Mouse (Mus musculus): ENCODE results near the gene Stk36. TPM values are rescaled to one million over a fixed set of nuclear protein-coding genes. Genes with fewer than 3 reads are reported as not detected.

Stk36 gene
- total RNA-seq, 2 experiments from 2014 or later: not detected

- ATAC-seq (replicated peaks; ENCODE audit: poor library complexity, severe bottlenecking): no peak
Observed at GRCm38 (mm10) chr1:74662253-74662865, 61.1 kb downstream of the Stk36 start.

GRCm38 (mm10) chr1:74665153-74665552 lies 63.9 kb downstream of the Stk36 start:
- no peak for ATAC-seq (replicated peaks; ENCODE audit: poor library complexity, severe bottlenecking)

GRCm38 (mm10) chr1:74668371-74668770 lies 67.1 kb downstream of the Stk36 start:
- ATAC-seq (replicated peaks; ENCODE audit: poor library complexity, severe bottlenecking): no peak

- ATAC-seq (replicated peaks; ENCODE audit: poor library complexity, severe bottlenecking): no peak
Observed at GRCm38 (mm10) chr1:74672731-74673130, 71.5 kb downstream of the Stk36 start.

GRCm38 (mm10) chr1:74676863-74677262 lies 75.6 kb downstream of the Stk36 start:
- no peak for ATAC-seq (replicated peaks; ENCODE audit: poor library complexity, severe bottlenecking)

GRCm38 (mm10) chr1:74677843-74678242 lies 76.6 kb downstream of the Stk36 start:
- ATAC-seq (replicated peaks; ENCODE audit: poor library complexity, severe bottlenecking): no peak

Other genes starting within 250 kb of the Stk36 start
- gene Catip, start 239.3 kb upstream of the Stk36 start, total RNA-seq (2014; fragmentation: Nextera tagmentation): 1.9 TPM in 1 of 2 replicates, not detected in the other
- gene Catip, start 239.3 kb upstream of the Stk36 start, total RNA-seq (2017): not detected in 2 replicates
- 0.38 and 0.49 TPM in 2 replicates for gene Slc11a1, start 226.2 kb upstream of the Stk36 start, total RNA-seq (2014; fragmentation: Nextera tagmentation)
- 0.26 and 0.69 TPM in 2 replicates for gene Slc11a1, start 226.2 kb upstream of the Stk36 start, total RNA-seq (2017)
- 81.8 and 98.1 TPM in 2 replicates for gene Ctdsp1, start 209.9 kb upstream of the Stk36 start, total RNA-seq (2014; fragmentation: Nextera tagmentation)
- 27.7 and 33.9 TPM in 2 replicates for gene Ctdsp1, start 209.9 kb upstream of the Stk36 start, total RNA-seq (2017)
- 0.09 TPM in 1 of 2 replicates, not detected in the other for gene Vil1, start 192.1 kb upstream of the Stk36 start, total RNA-seq (2014; fragmentation: Nextera tagmentation)
- not detected in 2 replicates for gene Vil1, start 192.1 kb upstream of the Stk36 start, total RNA-seq (2017)
- gene Cnot9, start 95.4 kb upstream of the Stk36 start, total RNA-seq (2014; fragmentation: Nextera tagmentation): 58.2 and 66.7 TPM in 2 replicates
- gene Cnot9, start 95.4 kb upstream of the Stk36 start, total RNA-seq (2017): 62.5 and 76.6 TPM in 2 replicates
- not detected in 2 replicates for gene Plcd4, start 58.6 kb upstream of the Stk36 start, total RNA-seq (2014; fragmentation: Nextera tagmentation)
- 0.05 TPM in 1 of 2 replicates, not detected in the other for gene Plcd4, start 58.6 kb upstream of the Stk36 start, total RNA-seq (2017)
- gene Usp37, start 57.2 kb upstream of the Stk36 start, total RNA-seq (2014; fragmentation: Nextera tagmentation): 26.4 and 54.1 TPM in 2 replicates
- 37.1 and 37.4 TPM in 2 replicates for gene Usp37, start 57.2 kb upstream of the Stk36 start, total RNA-seq (2017)
- 16.3 and 17.1 TPM in 2 replicates for gene Zfp142, start 13.2 kb upstream of the Stk36 start, total RNA-seq (2014; fragmentation: Nextera tagmentation)
- gene Zfp142, start 13.2 kb upstream of the Stk36 start, total RNA-seq (2017): 9.5 and 10.0 TPM in 2 replicates
- gene Bcs1l, start 13.2 kb upstream of the Stk36 start, total RNA-seq (2014; fragmentation: Nextera tagmentation): 29.0 and 30.3 TPM in 2 replicates
- 20.0 and 28.8 TPM in 2 replicates for gene Bcs1l, start 13.2 kb upstream of the Stk36 start, total RNA-seq (2017)
- gene Rnf25, start within 50 bp of the Stk36 start, total RNA-seq (2014; fragmentation: Nextera tagmentation): 20.8 and 34.3 TPM in 2 replicates
- 17.5 and 28.2 TPM in 2 replicates for gene Rnf25, start within 50 bp of the Stk36 start, total RNA-seq (2017)
- 18.2 and 29.1 TPM in 2 replicates for gene Ttll4, start 60.3 kb downstream of the Stk36 start, total RNA-seq (2014; fragmentation: Nextera tagmentation)
- 18.4 and 21.5 TPM in 2 replicates for gene Ttll4, start 60.3 kb downstream of the Stk36 start, total RNA-seq (2017)
- 10.1 and 13.1 TPM in 2 replicates for gene Cyp27a1, start 112.1 kb downstream of the Stk36 start, total RNA-seq (2014; fragmentation: Nextera tagmentation)
- gene Cyp27a1, start 112.1 kb downstream of the Stk36 start, total RNA-seq (2017): 5.8 and 6.9 TPM in 2 replicates
- not detected in 2 replicates for gene Prkag3, start 147.8 kb downstream of the Stk36 start, total RNA-seq (2014; fragmentation: Nextera tagmentation)
- gene Prkag3, start 147.8 kb downstream of the Stk36 start, total RNA-seq (2017): not detected in 2 replicates
- gene Wnt6, start 170.4 kb downstream of the Stk36 start, total RNA-seq (2014; fragmentation: Nextera tagmentation): not detected in 2 replicates
- gene Wnt6, start 170.4 kb downstream of the Stk36 start, total RNA-seq (2017): 0.21 and 1.2 TPM in 2 replicates
- gene Wnt10a, start 190.1 kb downstream of the Stk36 start, total RNA-seq (2014; fragmentation: Nextera tagmentation): not detected in 2 replicates
- not detected in 2 replicates for gene Wnt10a, start 190.1 kb downstream of the Stk36 start, total RNA-seq (2017)

All from granulocyte monocyte progenitor cell, adult 5-6 weeks (primary cell).